Mouse (Mus musculus) kidney, postnatal 0 days (tissue): ENCODE data around the gene Nrxn3. TPM values are rescaled to one million over a fixed set of nuclear protein-coding genes. Genes with fewer than 3 reads are reported as not detected.

Experiments
- ATAC-seq: fragments of 200-750 bp; cut with Nextera tagmentation; replicated peaks from 2 replicates; pipeline ENCODE4 v1.8.0; 2017; ENCODE audit warnings: low read depth, moderate number of reproducible peaks, moderate TSS enrichment, moderate library complexity; ENCODE audit not compliant: low FRiP score
- DNase-seq: peaks from one replicate; pipeline ENCODE4 v3.0.0-alpha.2; 2016; ENCODE audit warnings: low spot score
- H3K27ac ChIP-seq: fragments of 300-500 bp; sonication (generic); 2 replicates; pipeline ENCODE4 v1.5.1; 2014; ENCODE audit warnings: mild to moderate bottlenecking
- H3K27me3 ChIP-seq: fragments of 300-500 bp; sonication (generic); 2 replicates; pipeline ENCODE4 v1.6.1; 2014; ENCODE audit warnings: low read length, mixed read lengths; ENCODE audit not compliant: insufficient read depth
- H3K36me3 ChIP-seq: fragments of 300-500 bp; sonication (generic); 2 replicates; pipeline ENCODE4 v1.6.1; 2014; ENCODE audit warnings: low read length, mixed read lengths; ENCODE audit not compliant: insufficient read depth
- H3K4me1 ChIP-seq: fragments of 300-500 bp; sonication (generic); replicated peaks from 2 replicates; pipeline ENCODE4 v1.6.1; 2014; ENCODE audit warnings: antibody characterized with exemption, low read length, mixed read lengths; ENCODE audit not compliant: insufficient read depth
- H3K4me2 ChIP-seq: fragments of 300-500 bp; sonication (generic); 2 replicates; pipeline ENCODE4 v1.6.1; 2014; ENCODE audit warnings: mild to moderate bottlenecking, low read length, moderate library complexity, mixed read lengths
- H3K4me3 ChIP-seq: fragments of 300-500 bp; sonication (generic); replicated peaks from 2 replicates; pipeline ENCODE4 v1.5.1; 2014; ENCODE audit warnings: low read depth, low read length
- H3K9ac ChIP-seq: fragments of 300-500 bp; sonication (generic); 2 replicates; pipeline ENCODE4 v1.6.1; 2014; ENCODE audit warnings: low read depth, low read length
- H3K9me3 ChIP-seq: fragments of 300-500 bp; sonication (generic); replicated peaks from 2 replicates; pipeline ENCODE4 v1.6.1; 2016; ENCODE audit warnings: low read length, inconsistent platforms, mixed read lengths
- CTCF ChIP-seq: IDR thresholded peaks from 2 replicates; pipeline ENCODE4 v1.5.1; 2016; ENCODE audit warnings: antibody characterized with exemption, low read depth, mild to moderate bottlenecking, moderate library complexity
- WGBS: fragments of 180-500 bp; shearing (Covaris S2); extraction: QIAGEN DNeasy Blood & Tissue Kit; methylation state at CpG from one replicate; pipeline ENCODE4 v1.1.7; 2014; 5-methylcytosine and 5-hydroxymethylcytosine counted together
- polyA plus RNA-seq: library from polyadenylated mRNA; unstranded; fragments of >200 nt; fragmentation: Nextera tagmentation; extraction: Ambion mirVana; gene quantifications from 2 replicates; pipeline ENCODE4 v1.2.1, GENCODE M21; 2015

Gene Nrxn3
- polyA plus RNA-seq, 1 experiment from 2014 or later, result 3.0 TPM

GRCm38 (mm10) chr12:88966329-88966728 is 243.7 kb downstream of the Nrxn3 start:
- WGBS, result 83% methylated on average over 4 of the region's 4 CpGs
- no peaks in the 10 kb centered on the region for H3K27me3 ChIP-seq
- DNase-seq (no peak), ATAC-seq (no peak)
- no peak overlapping the region for H3K27ac ChIP-seq
- H3K4me1 ChIP-seq, result no peaks in the 10 kb centered on the region
- no peak overlapping the region for H3K9ac ChIP-seq
- no peaks in the 10 kb centered on the region for H3K36me3 ChIP-seq
- H3K4me2 ChIP-seq, result no peak overlapping the region
- H3K4me3 ChIP-seq, result no peak overlapping the region
- H3K9me3 ChIP-seq, result no peaks in the 10 kb centered on the region
- no peak for TF ChIP-seq CTCF

GRCm38 (mm10) chr12:88976621-88977020 is 253.9 kb downstream of the Nrxn3 start:
- H3K9me3 ChIP-seq, result no peaks in the 10 kb centered on the region
- 68% methylated on average over 2 of the region's 2 CpGs for WGBS
- H3K27ac ChIP-seq, result no peak overlapping the region
- no peak for TF ChIP-seq CTCF
- no peak overlapping the region for H3K9ac ChIP-seq
- DNase-seq, result no peak
- no peak overlapping the region for H3K4me2 ChIP-seq
- H3K36me3 ChIP-seq, result no peaks in the 10 kb centered on the region
- no peaks in the 10 kb centered on the region for H3K27me3 ChIP-seq
- no peaks in the 10 kb centered on the region for H3K4me1 ChIP-seq
- ATAC-seq, result no peak
- H3K4me3 ChIP-seq, result no peak overlapping the region

- no peak overlapping the region for H3K4me3 ChIP-seq
- DNase-seq, result peak; percentile 4
- no peak overlapping the region for H3K9ac ChIP-seq
- H3K4me1 ChIP-seq, result peaks cover 6% of the 10 kb centered on the region; the same call in 1 of the 2 replicates
- ATAC-seq, result no peak
- H3K9me3 ChIP-seq, result no peaks in the 10 kb centered on the region
- 26% methylated on average over 10 of the region's 10 CpGs for WGBS
- no peaks in the 10 kb centered on the region for H3K36me3 ChIP-seq
- no peaks in the 10 kb centered on the region for H3K27me3 ChIP-seq
- no peak overlapping the region for H3K27ac ChIP-seq
- TF ChIP-seq CTCF, result no peak
- no peak overlapping the region for H3K4me2 ChIP-seq
Measured at GRCm38 (mm10) chr12:88983688-88984330, 261.1 kb downstream of the Nrxn3 start.

- ATAC-seq (no peak; the same call in 1 of the 2 replicates), DNase-seq (peak; percentile 6)
Measured at GRCm38 (mm10) chr12:88984375-88984774, 261.7 kb downstream of the Nrxn3 start.

GRCm38 (mm10) chr12:88984804-88985203 is 262.1 kb downstream of the Nrxn3 start:
- ATAC-seq, result no peak
- H3K27ac ChIP-seq, result no peak overlapping the region
- 26% methylated on average over 5 of the region's 5 CpGs for WGBS

More at GRCm38 (mm10) chr12:88984375-88984774, 261.7 kb downstream of the Nrxn3 start:
- no peak for TF ChIP-seq CTCF
- 14% methylated on average over 8 of the region's 8 CpGs for WGBS
- Histone ChIP-seq H3K4me2 (no peak overlapping the region), H3K36me3 (no peaks in the 10 kb centered on the region), H3K9ac (no peak overlapping the region), H3K27ac (no peak overlapping the region), H3K9me3 (no peaks in the 10 kb centered on the region), H3K4me1 (peaks cover 6% of the 10 kb centered on the region; the same call in 1 of the 2 replicates), H3K4me3 (no peak overlapping the region), H3K27me3 (no peaks in the 10 kb centered on the region)

GRCm38 (mm10) chr12:88987046-88987445 is 264.4 kb downstream of the Nrxn3 start:
- TF ChIP-seq CTCF, result peak; percentile 47
- Histone ChIP-seq H3K9ac (no peak overlapping the region), H3K36me3 (no peaks in the 10 kb centered on the region), H3K27ac (no peak overlapping the region), H3K9me3 (no peaks in the 10 kb centered on the region), H3K4me1 (peaks cover 6% of the 10 kb centered on the region; the same call in 1 of the 2 replicates), H3K4me3 (no peak overlapping the region), H3K4me2 (no peak overlapping the region), H3K27me3 (no peaks in the 10 kb centered on the region)
- DNase-seq, result no peak
- ATAC-seq, result no peak
- WGBS, result 61% methylated on average over 4 of the region's 4 CpGs

More at GRCm38 (mm10) chr12:88984804-88985203, 262.1 kb downstream of the Nrxn3 start:
- Histone ChIP-seq H3K27me3 (no peaks in the 10 kb centered on the region), H3K4me3 (no peak overlapping the region), H3K4me2 (no peak overlapping the region), H3K4me1 (peaks cover 6% of the 10 kb centered on the region; the same call in 1 of the 2 replicates), H3K9me3 (no peaks in the 10 kb centered on the region), H3K36me3 (no peaks in the 10 kb centered on the region), H3K9ac (no peak overlapping the region)
- TF ChIP-seq CTCF, result no peak
- DNase-seq, result no peak
